Mouse (Mus musculus) forebrain, embryonic 15.5 days (tissue): ENCODE data around the gene Ptprm. TPM values are rescaled to one million over a fixed set of nuclear protein-coding genes. Genes with fewer than 3 reads are reported as not detected.

Experiments
- ATAC-seq: fragments of 200-750 bp; cut with Nextera tagmentation; replicated peaks from 2 replicates; pipeline ENCODE4 v1.8.0; 2017; ENCODE audit warnings: mild to moderate bottlenecking, moderate TSS enrichment, moderate library complexity
- H3K27ac ChIP-seq: fragments of 300-500 bp; sonication (generic); replicated peaks from 2 replicates; pipeline ENCODE4 v1.5.1; 2015; ENCODE audit warnings: mild to moderate bottlenecking, inconsistent platforms
- H3K27me3 ChIP-seq: fragments of 300-500 bp; sonication (generic); 2 replicates; pipeline ENCODE4 v1.6.1; 2015; ENCODE audit warnings: inconsistent platforms
- H3K36me3 ChIP-seq: fragments of 300-500 bp; sonication (generic); 2 replicates; pipeline ENCODE4 v1.6.1; 2015; ENCODE audit warnings: mild to moderate bottlenecking, inconsistent platforms
- H3K4me1 ChIP-seq: fragments of 300-500 bp; sonication (generic); 2 replicates; pipeline ENCODE4 v1.6.1; 2015; ENCODE audit warnings: inconsistent platforms
- H3K4me2 ChIP-seq: fragments of 300-500 bp; sonication (generic); replicated peaks from 2 replicates; pipeline ENCODE4 v1.6.1; 2015; ENCODE audit warnings: mild to moderate bottlenecking, inconsistent platforms
- H3K4me3 ChIP-seq: fragments of 300-500 bp; sonication (generic); 2 replicates; pipeline ENCODE4 v1.5.1; 2015; ENCODE audit warnings: mild to moderate bottlenecking, inconsistent platforms
- H3K9ac ChIP-seq: fragments of 300-500 bp; sonication (generic); replicated peaks from 2 replicates; pipeline ENCODE4 v1.6.1; 2015; ENCODE audit warnings: mild to moderate bottlenecking, inconsistent platforms
- H3K9me3 ChIP-seq: fragments of 300-500 bp; sonication (generic); 2 replicates; pipeline ENCODE4 v1.6.1; 2016; ENCODE audit warnings: inconsistent platforms
- WGBS: fragments of 180-500 bp; shearing (Covaris S2); methylation state at CpG from one replicate; pipeline ENCODE4 v1.1.7; 2015; ENCODE audit warnings: mixed read lengths; 5-methylcytosine and 5-hydroxymethylcytosine counted together
- polyA plus RNA-seq: library from polyadenylated mRNA; unstranded; fragments of >200 nt; fragmentation: Nextera tagmentation; extraction: Ambion mirVana; gene quantifications from 2 replicates; pipeline ENCODE4 v1.2.1, GENCODE M21; 2015

The Ptprm gene
- polyA plus RNA-seq, 1 experiment from 2014 or later = 10.7 TPM

DNA sequence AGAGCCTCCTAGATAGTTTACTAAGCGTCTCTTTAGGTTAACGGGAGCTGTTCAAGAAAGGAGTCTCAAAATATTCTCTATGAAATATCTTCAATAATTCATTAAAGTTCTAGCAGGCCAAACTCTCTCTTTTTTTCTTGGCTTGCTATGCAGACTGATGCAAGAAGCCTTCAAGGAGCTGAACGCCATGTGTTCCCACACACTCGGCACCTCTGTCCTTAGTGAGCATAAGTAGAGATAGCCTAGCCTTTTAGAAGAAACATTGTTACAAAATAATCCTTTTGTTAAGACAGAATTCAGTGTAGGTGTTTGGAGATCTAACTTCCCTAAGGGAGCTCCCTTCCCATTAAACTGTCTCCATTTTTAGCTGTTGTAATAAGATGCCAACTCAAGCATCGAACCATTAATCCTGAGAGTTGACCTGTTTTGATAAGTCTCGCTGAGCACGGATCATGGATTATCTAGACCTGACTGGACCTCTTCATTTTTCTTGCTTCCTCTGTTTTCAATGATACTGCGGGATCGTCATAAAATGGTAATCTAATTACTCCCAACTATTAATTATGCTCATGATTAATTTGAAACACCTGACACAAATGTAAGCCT, 85.7 kb downstream of the Ptprm start:
- H3K4me3 ChIP-seq = no peak overlapping the region
- 0 out of 2 replicates have a peak, but pooled peaks cover 3% of the 10 kb centered on the region for H3K4me1 ChIP-seq
- no peak overlapping the region for H3K9ac ChIP-seq
- no peak overlapping the region for H3K27ac ChIP-seq
- no peaks in the 10 kb centered on the region for H3K9me3 ChIP-seq
- H3K36me3 ChIP-seq = no peaks in the 10 kb centered on the region
- ATAC-seq = no peak
- no peak overlapping the region for H3K4me2 ChIP-seq
- no peaks in the 10 kb centered on the region for H3K27me3 ChIP-seq
- WGBS = 70% methylated on average over 9 of the region's 9 CpGs

DNA sequence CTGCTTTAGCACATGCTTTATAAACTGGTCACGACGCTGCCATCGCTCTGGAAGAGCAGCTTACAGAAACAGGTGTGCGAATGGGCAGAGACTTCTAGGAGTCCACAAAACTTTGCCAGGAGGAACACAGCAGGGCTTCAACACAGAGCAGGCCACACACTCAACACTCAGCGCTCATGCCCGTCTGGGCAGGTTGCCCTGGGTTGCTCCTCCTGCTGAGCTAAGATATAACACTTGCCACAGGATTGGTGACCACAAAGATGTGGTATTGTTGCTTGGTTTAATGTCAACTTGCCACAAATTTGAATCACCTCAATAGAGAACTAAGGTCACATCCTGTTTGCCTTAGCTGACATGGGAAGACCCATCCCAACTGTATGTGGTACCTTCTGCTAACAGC, 88.0 kb downstream of the Ptprm start:
- Histone ChIP-seq H3K9me3 (no peaks in the 10 kb centered on the region), H3K4me2 (no peak overlapping the region), H3K27ac (no peak overlapping the region), H3K4me1 (0 out of 2 replicates have a peak, but pooled peaks cover 3% of the 10 kb centered on the region), H3K9ac (no peak overlapping the region), H3K4me3 (no peak overlapping the region), H3K27me3 (no peaks in the 10 kb centered on the region), H3K36me3 (no peaks in the 10 kb centered on the region)
- WGBS = 95% methylated on average over 6 of the region's 6 CpGs
- ATAC-seq = no peak

DNA sequence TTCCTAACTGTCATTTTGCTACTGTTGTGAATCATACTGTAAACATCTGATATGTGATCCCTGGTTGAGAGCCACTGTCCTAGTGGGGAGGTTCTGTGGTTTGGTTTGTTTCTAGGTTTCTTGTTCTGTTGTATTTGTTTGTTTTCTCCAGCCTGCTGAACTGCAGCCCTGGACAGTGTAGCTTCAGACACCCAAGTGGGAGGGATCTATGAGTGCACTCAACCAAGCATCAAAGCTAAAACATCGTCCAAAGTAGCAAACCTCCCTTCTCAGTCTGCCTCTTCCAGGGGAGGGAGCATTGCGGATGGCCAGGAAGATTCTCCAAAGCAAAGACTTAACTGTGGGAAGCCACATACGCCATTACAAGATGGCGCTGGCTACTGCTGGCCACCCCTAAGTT, 88.7 kb downstream of the Ptprm start:
- H3K4me2 ChIP-seq = no peak overlapping the region
- no peak overlapping the region for H3K27ac ChIP-seq
- no peak for ATAC-seq
- no peaks in the 10 kb centered on the region for H3K9me3 ChIP-seq
- 92% methylated on average over 4 of the region's 4 CpGs for WGBS
- H3K9ac ChIP-seq = no peak overlapping the region
- no peak overlapping the region for H3K4me3 ChIP-seq
- no peaks in the 10 kb centered on the region for H3K27me3 ChIP-seq
- 0 out of 2 replicates have a peak, but pooled peaks cover 3% of the 10 kb centered on the region for H3K4me1 ChIP-seq
- H3K36me3 ChIP-seq = no peaks in the 10 kb centered on the region

DNA sequence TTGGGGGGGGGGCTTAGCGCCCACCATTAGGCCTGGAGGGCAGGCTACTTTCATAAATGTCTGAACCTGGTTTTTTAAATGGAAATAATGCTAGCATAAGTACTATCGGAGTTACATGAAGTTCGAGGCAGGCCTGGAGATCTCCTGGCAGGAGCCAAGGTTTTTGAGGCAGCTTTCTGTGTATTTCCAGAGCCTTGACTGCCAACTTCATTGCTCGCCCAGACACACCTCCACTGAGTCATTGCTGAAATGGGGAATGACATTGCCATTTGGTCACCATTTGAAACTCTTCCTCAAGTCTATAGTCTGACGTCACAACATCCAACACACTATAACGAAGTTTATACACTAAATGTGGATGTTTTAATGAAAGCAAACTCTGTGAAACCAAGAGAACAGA, 89.5 kb downstream of the Ptprm start:
- no peak for ATAC-seq
- no peaks in the 10 kb centered on the region for H3K9me3 ChIP-seq
- H3K4me3 ChIP-seq = no peak overlapping the region
- no peaks in the 10 kb centered on the region for H3K27me3 ChIP-seq
- no peak overlapping the region for H3K27ac ChIP-seq
- H3K36me3 ChIP-seq = no peaks in the 10 kb centered on the region
- 0 out of 2 replicates have a peak, but pooled peaks cover 3% of the 10 kb centered on the region for H3K4me1 ChIP-seq
- no peak overlapping the region for H3K4me2 ChIP-seq
- no peak overlapping the region for H3K9ac ChIP-seq
- WGBS = 91% methylated on average over 6 of the region's 6 CpGs

DNA sequence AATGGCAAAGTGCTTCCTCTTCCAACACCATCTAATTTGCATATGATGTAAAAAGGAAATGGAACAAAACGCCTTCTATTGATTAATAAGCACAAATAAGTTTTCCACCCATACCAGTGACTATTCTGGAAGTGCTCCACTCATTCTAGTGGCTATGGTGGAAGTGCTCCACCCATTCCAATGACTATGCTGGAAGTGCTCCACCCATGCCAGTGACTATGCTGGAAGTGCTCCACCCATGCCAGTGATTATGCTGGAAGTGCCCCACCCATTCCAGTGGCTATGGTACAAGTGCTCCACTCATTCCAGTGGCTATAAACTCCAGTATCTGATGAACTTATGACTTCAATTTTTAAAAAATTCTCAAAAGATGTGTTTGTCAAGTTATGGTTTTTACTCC, 91.2 kb downstream of the Ptprm start:
- Histone ChIP-seq H3K27ac (no peak overlapping the region), H3K4me2 (no peak overlapping the region), H3K27me3 (no peaks in the 10 kb centered on the region), H3K9me3 (no peaks in the 10 kb centered on the region), H3K4me3 (no peak overlapping the region), H3K9ac (no peak overlapping the region), H3K4me1 (no peaks in the 10 kb centered on the region), H3K36me3 (no peaks in the 10 kb centered on the region)
- no peak for ATAC-seq
- WGBS = 68% methylated on average over 1 of the region's 1 CpGs

DNA sequence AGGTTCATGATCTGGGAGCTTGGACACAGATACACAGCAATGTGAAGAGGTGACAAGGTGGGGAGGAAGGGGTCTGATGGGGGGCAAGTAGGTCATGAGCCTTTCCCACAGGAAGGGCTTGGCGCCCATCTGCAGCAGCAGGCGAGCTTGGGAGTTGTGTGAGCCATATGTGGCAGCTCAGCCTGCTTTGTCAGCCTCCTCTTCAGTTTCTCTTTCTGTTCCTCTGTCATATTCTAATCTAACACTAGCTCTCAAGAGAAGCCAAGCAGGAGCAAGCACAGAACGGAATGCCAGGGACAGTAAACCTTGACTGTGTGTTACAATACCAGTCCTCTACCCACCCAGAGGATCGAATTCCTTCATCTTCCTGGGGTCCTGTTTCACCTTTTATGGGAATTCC, 94.2 kb downstream of the Ptprm start:
- ATAC-seq = no peak
- H3K27me3 ChIP-seq = no peaks in the 10 kb centered on the region
- WGBS = 76% methylated on average over 4 of the region's 4 CpGs

DNA sequence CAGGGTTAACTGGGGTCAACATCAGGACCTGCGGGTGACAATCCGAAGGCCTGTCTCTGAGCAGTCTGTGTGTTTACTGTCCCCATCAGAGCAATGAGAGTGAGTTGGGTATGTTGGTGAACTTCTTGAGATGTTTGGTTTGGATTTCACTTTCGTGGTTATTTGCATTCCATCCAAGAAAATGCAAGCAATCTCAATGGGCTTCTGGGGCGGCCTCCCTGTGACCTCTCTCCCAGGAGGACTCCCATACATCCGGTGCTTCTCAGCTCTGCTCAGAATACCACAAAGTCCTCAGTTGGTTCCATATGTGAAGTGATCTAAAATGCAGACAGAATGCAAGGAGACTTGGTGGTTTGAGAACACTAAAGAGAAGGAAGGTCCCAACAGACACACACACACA, 96.5 kb downstream of the Ptprm start:
- H3K27me3 ChIP-seq = no peaks in the 10 kb centered on the region
- 91% methylated on average over 5 of the region's 5 CpGs for WGBS
- H3K27ac ChIP-seq = no peak overlapping the region
- H3K4me1 ChIP-seq = no peaks in the 10 kb centered on the region
- H3K4me2 ChIP-seq = no peak overlapping the region
- no peak overlapping the region for H3K4me3 ChIP-seq
- H3K9ac ChIP-seq = no peak overlapping the region
- no peak for ATAC-seq
- H3K36me3 ChIP-seq = no peaks in the 10 kb centered on the region
- no peaks in the 10 kb centered on the region for H3K9me3 ChIP-seq

More for the DNA sequence above, 94.2 kb downstream of the Ptprm start:
- Histone ChIP-seq H3K27ac (no peak overlapping the region), H3K4me1 (no peaks in the 10 kb centered on the region), H3K36me3 (no peaks in the 10 kb centered on the region), H3K9ac (no peak overlapping the region), H3K9me3 (no peaks in the 10 kb centered on the region), H3K4me2 (no peak overlapping the region), H3K4me3 (no peak overlapping the region)

DNA sequence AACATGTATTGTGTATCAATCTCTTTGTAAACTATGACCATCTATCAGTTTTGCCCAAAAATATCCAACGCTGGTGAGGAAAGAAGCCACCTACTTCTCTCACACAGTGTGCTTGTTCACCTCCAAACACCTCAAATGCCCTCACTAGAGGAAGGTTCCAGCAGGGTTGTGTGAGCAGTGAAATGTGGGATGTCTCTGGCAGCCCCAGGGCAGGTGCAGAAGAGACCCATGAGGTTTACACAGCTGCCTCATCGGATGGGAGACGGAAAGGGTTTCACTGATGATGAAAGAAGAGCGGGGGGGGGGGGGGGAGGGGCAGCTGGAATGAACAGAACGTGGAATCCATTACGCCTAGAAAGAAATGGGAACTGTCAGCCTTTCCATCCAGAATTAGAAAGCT, 98.1 kb downstream of the Ptprm start:
- ATAC-seq = no peak
- Histone ChIP-seq H3K27ac (no peak overlapping the region), H3K9me3 (no peaks in the 10 kb centered on the region), H3K36me3 (no peaks in the 10 kb centered on the region), H3K4me2 (no peak overlapping the region), H3K9ac (no peak overlapping the region), H3K4me3 (no peak overlapping the region), H3K4me1 (no peaks in the 10 kb centered on the region), H3K27me3 (no peaks in the 10 kb centered on the region)
- WGBS = 79% methylated on average over 5 of the region's 6 CpGs

DNA sequence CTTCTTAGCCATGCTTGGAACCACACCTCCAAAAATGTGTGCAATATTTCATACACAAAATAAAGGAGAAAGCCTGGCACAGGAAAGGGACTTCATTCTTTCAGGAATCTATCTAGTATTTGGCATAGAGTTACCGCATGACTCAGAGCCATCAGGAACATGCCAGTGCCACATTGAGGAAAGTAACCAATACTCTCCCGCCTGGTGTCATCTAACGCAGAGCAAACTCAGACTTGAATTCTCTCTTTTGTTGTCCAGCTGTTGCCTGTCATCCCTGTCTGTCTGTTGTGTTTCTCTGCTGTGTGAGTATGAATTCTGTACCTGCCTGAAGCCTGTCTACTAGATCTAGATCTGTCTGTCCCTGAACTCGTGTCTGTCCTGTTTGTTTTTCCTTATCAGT, 100.8 kb downstream of the Ptprm start:
- no peak for ATAC-seq
- 79% methylated on average over 4 of the region's 4 CpGs for WGBS
- Histone ChIP-seq H3K4me2 (no peak overlapping the region), H3K4me3 (no peak overlapping the region), H3K9ac (no peak overlapping the region), H3K27me3 (no peaks in the 10 kb centered on the region), H3K4me1 (no peaks in the 10 kb centered on the region), H3K36me3 (no peaks in the 10 kb centered on the region), H3K9me3 (no peaks in the 10 kb centered on the region), H3K27ac (no peak overlapping the region)

DNA sequence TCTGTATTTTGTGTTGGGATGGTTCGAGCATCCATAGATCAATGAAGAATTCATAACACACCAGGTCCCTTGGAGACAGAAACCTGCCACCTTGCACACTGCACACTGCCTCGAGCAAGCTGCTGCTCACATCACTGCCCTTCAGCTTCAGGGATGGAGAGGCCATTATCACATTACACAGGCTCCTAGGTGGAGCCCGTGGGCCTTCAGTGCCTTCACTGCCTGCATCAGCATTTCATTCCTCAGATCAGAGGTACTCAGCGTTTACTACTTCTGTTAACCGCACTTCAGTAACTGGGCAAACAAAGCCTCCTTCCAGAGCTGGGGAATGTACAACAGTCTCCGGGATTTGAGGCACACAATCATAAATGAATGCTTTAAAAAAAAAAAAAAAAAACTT, 101.3 kb downstream of the Ptprm start:
- no peak overlapping the region for H3K9ac ChIP-seq
- ATAC-seq = no peak
- 53% methylated on average over 6 of the region's 6 CpGs for WGBS
- H3K4me2 ChIP-seq = no peak overlapping the region
- no peaks in the 10 kb centered on the region for H3K9me3 ChIP-seq
- H3K27me3 ChIP-seq = no peaks in the 10 kb centered on the region
- H3K4me3 ChIP-seq = no peak overlapping the region
- no peaks in the 10 kb centered on the region for H3K36me3 ChIP-seq
- no peak overlapping the region for H3K27ac ChIP-seq
- H3K4me1 ChIP-seq = no peaks in the 10 kb centered on the region

DNA sequence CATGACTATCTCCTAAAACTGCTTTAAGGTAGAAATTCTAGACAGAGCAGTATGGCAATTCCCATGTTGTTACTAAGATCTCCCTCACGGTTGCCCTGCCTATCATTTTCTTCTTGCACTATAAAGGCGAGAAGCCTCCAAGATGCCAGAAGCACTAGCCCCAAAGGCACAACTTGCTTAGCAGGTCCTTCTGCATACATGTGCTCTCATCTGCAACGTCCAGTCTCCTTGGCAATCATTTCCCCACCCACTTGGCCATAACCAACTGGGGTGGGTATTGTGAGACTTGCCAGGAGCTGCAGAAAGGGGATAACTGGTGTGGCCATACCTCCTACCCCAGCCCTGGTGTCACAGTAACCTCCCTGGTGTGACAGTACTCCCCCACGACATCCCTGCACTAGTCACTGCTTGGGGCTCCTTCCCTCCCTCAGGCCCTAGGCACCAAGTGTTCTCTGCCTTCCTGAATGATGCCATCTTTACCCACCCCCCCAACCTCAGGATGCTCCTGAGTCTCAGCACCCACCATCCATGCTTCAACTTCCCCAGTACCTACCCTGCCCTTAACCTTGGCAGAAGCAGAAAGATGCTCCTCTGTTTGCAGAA, 108.9 kb downstream of the Ptprm start:
- ATAC-seq = no peak
- no peaks in the 10 kb centered on the region for H3K36me3 ChIP-seq
- H3K9me3 ChIP-seq = no peaks in the 10 kb centered on the region
- no peaks in the 10 kb centered on the region for H3K27me3 ChIP-seq
- H3K4me3 ChIP-seq = no peak overlapping the region
- H3K9ac ChIP-seq = no peak overlapping the region
- WGBS = 85% methylated on average over 4 of the region's 4 CpGs
- peaks cover 4% of the 10 kb centered on the region; the same call in 1 of the 2 replicates for H3K4me1 ChIP-seq
- no peak overlapping the region for H3K27ac ChIP-seq
- no peak overlapping the region for H3K4me2 ChIP-seq

DNA sequence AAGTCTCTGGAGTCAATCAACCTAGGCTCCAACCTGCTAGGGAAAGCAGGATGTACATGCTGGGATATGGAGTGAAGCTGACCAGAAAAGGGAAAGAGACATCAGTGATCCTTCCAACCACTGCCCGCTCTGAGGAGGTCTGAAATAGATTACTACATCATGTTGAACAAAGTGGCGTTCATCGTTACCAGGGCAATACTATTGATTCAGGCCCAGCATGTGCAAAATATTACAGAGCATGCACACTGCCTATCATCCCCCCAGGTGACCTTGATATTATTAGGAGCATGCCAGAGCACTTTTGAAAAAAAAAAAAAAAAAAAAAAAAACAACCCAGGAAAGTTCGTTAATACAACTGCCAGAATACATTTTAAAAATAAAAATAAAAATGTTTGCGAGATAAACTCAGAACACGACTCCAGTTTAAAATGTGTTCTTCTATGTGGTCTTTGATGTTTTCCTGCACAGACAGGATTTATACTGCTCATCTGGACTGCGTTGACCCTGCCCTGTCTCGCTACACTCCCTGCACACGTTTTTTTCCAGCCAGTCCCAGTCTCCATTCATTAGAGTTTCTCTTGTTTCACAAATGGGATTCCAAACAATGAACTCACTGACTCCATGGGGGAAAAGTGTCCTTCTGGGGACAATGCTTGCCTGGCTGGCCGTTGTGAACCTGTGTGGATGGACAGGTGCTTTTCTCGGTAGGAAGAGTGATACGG, 111.3 kb downstream of the Ptprm start:
- no peak for ATAC-seq
- Histone ChIP-seq H3K4me2 (no peak overlapping the region), H3K27me3 (no peaks in the 10 kb centered on the region), H3K27ac (no peak overlapping the region), H3K4me3 (no peak overlapping the region), H3K9me3 (no peaks in the 10 kb centered on the region), H3K36me3 (no peaks in the 10 kb centered on the region), H3K9ac (no peak overlapping the region), H3K4me1 (peaks cover 4% of the 10 kb centered on the region; the same call in 1 of the 2 replicates)
- 34% methylated on average over 12 of the region's 12 CpGs for WGBS
